Mouse (Mus musculus) left cerebral cortex, postnatal 10 days (tissue): ENCODE measurements around the gene Ftl1. TPM values are rescaled to one million over a fixed set of nuclear protein-coding genes. Genes with fewer than 3 reads are reported as not detected.
"Not testable (repeated sequence)": the region's sequence is repeated elsewhere in the genome, so short reads cannot be mapped to it uniquely, and the experiment has no call there.

Source experiments
- DNase-seq, 2 experiments: peaks; one replicate each; pipeline ENCODE4 v3.0.0; 2021 to 2022; ENCODE audit warnings: low spot score in 2 of 2, mixed read lengths in 1 of 2; ENCODE audit errors: extremely low spot score in 1 of 2
- intact Hi-C: fragments of 180-260 bp; cut with DNase I; formaldehyde crosslinking; loops from one replicate; pipeline ENCODE4 v1.15.1; 2025
- total RNA-seq, 2 experiments: library from RNA; stranded (reverse); gene quantifications; 2 replicates each; pipeline ENCODE4 v1.2.3; 2021

Ftl1 gene
- 100 to 1,000 TPM; 445 to 456 TPM for total RNA-seq

DNA sequence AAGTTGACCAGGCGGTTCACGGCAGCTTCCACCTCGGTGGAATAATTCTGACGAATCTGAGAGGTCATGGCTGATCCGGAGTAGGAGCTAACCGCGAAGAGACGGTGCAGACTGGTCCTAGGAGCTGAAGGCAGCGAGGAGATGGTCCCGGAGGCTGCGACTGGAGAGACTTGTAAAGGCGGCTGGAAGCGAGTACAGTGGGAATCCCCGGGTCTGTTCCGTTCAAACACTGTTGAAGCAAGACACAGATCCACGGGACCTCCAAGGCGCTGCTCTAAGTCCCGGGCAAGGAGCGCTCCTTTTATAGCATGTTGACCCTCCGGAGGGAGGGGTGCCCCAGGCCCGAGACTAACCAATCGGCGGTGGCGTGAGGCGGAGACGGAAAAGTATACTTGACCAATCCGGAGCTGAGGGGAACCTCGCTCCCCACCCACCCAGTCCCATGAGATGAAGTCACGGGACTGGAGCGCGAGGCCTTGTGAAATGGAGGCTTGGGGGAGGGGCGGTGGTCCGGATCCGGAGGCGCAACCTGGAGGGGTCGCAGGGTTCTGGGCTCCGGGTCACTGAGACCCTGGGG is at the start of gene Ftl1:
Gene Ftl1, minus strand, starts transcription at position 321 of the 577 bp plus-strand sequence.
- peak; percentile 98 to 99 for DNase-seq
- intact Hi-C loops: not testable (repeated sequence)

DNA sequence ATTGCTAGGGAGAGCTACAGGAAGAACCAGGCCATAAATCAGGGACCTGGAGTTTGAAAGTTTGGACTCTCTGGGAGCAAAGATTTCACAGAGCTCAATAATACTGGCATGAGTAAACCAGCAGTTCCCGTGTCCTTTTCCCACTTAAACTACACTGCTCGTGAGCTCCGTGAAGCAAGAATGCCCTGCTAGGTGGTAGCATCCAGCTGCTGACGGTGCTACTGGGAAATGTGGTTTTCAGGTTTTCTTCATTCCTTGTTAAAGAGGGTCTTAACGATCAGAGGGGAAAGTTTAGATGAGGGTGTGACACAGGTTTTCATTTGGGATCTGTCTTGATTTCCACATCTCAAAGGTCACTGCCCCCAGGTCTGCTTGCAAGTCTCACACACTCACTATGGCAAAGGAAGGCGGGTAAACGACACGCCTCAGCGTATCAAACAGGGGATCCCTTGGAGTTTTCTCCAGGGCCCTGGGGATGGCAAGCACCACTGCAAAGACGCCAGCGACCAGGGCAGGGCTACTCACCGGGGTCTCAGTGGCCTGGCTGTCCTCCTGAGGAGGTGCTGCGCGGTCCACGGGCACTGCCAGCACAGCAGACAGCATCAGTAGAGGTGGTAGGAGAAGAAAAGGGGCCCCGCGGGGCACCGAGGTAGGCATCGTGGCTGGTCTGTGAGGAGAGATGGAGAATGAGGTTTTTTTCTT is 49.6 kb upstream of the Ftl1 start:
- intact Hi-C loops: no loop called here
- no peak for DNase-seq

DNA sequence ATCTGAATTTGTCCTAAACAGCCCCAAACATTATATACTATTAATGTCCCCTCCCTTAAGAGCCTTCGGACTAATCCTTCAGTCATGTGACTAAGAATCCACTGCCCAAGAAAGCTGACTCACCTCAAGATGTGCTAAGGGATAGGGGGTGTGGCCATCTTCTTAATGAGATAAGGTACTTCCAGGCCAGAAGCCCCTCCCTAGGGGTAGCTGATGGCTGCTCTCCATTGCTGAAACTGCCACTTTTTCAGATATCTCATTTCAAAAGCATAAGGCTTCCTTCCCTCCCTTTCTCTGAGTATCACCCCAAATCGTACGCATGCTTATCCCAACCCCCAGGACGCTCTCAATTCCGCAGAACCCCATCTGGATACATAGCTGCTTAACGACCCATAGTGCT is 48.9 kb upstream of the Ftl1 start:
- intact Hi-C loops: no loop called here
- no peak for DNase-seq

DNA sequence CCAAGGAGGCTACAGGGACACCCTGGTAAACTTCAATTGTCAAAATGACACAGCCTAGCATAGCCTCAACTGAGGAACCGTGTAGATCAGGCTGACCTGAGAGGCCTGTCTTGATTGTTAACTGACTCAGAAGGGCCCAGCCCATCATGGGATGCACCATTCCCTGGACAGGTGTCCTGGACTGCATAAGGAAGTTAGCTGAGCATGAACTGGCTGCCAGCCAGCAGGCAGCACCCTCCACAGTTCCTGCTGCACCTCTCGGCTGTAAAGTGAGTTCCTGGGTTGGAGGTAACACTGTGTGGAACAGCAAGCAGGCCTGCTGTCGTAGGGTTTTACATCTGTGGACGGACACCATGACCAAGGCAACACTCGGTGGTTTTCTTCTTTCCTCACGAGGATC is 47.9 kb upstream of the Ftl1 start:
- no peak for DNase-seq
- intact Hi-C loops: no loop called here

DNA sequence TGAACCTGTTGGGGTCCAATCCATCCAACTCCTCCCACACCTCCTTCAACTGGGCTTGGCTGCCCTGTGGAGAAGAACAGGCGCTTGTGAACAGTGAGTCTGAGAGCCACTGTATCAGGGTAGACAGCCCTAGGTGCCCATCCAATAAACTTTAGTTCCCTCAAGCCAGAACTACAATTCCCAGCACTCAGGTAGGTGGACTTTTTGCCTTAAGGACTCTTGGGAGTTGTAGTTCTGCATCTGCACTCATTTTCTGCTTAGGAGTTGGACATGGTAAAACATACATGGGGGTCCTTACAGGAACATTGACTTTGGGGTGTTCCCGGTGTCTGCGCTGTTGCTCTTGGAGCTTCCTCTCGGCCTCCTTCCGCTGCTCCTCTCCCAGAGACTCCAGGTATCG is 38.7 kb upstream of the Ftl1 start:
- intact Hi-C loops: no loop called here
- DNase-seq: no peak

DNA sequence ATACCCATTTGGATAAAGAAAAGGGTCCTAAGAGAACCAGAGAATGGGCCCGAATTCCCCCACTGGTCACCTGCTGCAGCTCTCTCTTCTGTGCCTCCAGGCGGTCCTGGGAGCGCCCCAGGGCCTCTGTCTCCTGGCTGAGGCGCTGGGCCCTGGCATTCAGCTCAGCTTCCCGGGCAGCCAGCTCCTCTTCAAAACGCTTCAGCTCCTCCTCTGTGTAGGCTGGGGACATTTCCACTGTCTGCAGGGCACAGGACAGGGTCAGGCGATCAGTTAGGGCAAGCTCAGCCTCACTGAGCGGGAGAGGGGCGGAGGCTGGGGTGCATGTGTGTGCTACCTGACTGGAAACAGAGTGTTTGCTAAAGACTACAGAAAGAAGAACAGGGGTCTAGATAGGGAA is 34.9 kb upstream of the Ftl1 start:
- intact Hi-C loops: no loop called here

DNA sequence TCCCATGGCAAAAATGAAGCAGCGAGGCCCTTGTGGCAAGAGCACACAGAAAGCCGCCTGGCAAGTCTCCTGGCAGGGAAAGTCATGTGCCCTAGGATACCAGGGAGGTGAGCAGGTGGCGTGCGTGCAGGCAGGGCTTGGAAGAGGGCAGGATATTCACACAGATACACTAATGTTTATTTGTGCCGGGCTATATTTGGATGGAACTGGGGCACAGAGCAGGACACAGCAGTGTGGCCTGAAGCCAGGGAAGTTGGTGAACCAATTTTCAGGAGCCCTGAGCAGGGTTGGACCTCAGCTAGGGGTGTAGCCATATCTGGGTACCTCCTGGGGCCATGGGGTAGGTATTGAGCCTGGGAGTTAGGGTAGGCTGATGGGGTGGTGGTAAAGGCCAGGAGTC is 33.3 kb upstream of the Ftl1 start:
- intact Hi-C loops: no loop called here
- DNase-seq: peak in 1 of 2 experiments; percentile 15

More for the DNA sequence above, 34.9 kb upstream of the Ftl1 start:
- no peak for DNase-seq

DNA sequence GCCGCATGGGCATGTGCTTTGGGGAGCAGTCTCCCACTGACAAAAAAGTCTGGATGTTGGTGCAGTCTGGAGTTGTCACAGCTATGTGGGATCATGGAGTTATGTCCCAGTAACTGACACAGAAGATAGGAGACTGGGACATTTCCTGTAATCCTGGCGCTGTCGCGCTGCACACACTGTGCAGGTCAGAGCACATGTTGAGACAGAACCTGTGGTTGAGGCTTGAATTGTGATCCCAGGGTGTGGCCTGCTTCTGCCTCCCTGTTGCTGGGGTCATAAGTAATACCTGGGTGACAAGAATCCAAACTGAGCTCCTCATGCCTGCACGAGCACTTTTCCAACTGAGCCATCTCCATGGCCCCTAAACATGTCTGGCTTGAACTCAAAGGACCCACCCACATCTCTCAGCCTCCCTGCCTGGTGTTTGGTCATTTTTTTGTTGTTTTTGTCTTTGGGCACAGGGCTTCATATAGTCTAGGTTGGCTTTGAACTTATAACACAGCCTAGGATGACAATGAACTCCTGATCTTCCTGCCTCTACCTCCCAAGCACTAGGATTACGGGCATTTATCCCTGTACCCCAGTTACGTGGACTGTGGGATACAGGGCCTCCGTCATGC is 32.7 kb upstream of the Ftl1 start:
- intact Hi-C loops: no loop called here
- DNase-seq: no peak

DNA sequence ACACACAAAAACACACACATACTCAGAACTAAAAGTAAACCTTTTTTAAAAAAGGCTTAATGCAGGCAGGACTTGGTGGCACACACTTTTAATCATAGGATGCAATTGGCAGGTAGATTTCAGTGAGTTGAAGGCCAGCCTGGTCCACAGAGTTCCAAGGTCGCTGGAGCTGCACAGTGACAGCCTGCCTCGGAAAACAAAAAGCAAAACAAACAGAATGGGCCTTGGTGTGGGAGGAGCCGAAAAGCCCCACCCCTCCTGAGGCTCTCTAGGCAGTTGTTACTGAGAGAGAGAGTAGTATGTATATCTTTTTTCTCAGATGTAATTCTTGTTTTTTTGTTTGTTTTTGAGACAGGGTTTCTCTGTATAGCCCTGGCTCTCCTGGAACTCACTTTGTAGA is 31.6 kb upstream of the Ftl1 start:
- intact Hi-C loops: no loop called here
- DNase-seq: no peak

DNA sequence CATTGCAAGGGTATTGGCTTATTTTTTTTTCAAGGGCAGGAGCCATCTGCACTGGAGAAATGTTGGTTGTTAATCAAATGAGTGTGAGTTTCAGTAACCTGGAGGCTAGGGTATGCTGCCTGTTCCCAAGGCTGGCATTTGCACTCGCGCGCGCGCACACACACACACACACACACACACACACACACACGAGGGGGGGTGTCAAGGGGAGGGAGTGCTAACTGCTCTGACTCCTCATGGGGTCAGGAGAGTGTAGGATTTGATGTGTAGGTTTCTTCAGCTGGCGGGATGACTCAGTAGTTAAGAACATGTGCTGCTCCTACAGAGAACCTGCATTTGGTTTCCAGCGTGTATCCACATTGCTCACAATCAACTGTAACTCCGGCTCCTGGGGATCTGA is 31.1 kb upstream of the Ftl1 start:
- no peak for DNase-seq
- intact Hi-C loops: no loop called here

DNA sequence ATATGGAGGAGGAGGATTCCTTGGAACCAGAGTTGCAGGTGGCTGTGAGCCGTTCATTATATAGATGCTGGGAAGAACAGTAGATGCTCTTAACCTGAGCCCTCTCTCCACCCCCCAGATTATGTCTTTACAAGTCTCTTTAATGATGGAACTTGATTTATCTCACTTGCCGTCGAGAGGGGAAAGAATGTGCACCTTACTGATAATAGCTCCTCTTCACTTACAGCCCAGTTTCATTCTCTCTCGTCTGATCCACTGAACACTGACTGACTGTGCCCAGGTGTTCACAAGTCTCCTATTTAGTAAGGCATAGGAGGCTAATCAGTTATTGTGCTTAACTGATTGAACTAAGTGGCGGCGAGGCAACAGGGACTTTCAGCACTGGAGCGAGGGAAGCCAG is 29.9 kb upstream of the Ftl1 start:
- intact Hi-C loops: no loop called here
- DNase-seq: no peak

DNA sequence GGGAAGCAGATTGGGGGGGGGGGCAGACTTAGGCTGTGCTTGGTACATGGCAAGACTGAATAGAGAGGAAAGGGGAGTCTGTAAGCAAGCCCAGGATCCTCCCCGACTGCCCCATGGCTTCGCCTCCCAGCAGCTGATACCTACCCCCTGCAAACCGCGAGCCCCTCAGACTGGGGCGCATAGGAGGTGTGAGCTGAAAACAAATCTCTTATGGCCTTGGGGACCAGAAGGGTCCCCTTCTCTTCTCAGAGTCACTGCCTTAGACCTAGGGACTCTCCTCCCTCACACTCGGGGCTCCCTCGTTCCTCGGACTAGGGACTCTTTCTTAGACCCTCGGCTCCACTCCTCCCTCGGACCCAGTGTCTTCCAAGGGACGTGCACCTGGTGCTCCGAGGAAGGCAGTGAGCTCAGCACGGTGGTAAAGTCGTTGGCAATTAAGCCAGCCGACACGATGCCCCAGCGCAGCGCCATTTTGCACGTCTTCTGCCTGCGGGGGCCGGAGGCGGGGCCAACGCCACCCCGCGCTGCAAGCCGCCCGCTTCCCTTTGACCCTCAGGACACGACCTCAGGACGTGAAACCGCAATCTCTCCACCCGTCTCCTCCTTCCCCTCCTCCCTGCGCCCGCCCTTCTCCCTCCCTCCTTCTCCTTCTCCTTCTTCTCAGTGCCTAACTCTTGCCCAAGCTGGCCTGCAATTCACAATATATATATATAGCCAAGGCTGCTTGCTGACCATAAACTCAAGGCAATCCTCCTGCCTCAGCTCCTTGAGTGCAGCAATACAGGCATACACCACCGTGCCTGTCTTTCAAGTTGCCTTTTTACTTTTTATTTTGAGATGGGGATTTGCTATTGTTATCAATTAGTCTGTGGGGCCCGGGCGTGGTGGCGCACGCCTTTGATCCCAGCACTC is 28.9 kb upstream of the Ftl1 start, which contains the start of gene Dhdh:
Gene Dhdh, minus strand, starts transcription at position 513 of the 912 bp plus-strand sequence.
- intact Hi-C loops: no loop called here
- peak in 1 of 2 experiments; percentile 76 for DNase-seq

DNA sequence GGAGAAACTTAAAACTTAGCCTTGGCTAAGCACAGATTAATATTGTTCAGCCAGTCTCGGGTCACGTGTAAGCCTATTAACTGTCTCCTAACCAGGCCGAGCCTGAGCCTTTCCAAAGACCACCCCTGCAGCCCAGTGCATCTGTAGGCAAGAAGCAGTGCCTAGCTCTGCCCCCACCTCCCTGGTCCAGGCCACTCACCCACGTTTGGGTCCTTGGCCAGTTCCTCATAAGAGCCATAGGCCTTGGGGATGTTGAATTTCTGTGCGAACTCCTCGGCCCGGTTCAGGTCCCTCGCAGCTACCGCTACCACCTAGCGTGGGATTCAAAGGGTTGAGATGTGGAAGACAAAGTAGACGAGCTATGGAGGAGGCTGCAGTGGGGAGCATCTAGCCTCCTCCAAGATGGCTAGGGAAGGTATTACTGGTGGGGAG is 28.2 kb upstream of the Ftl1 start:
- intact Hi-C loops: no loop called here
- DNase-seq: no peak

DNA sequence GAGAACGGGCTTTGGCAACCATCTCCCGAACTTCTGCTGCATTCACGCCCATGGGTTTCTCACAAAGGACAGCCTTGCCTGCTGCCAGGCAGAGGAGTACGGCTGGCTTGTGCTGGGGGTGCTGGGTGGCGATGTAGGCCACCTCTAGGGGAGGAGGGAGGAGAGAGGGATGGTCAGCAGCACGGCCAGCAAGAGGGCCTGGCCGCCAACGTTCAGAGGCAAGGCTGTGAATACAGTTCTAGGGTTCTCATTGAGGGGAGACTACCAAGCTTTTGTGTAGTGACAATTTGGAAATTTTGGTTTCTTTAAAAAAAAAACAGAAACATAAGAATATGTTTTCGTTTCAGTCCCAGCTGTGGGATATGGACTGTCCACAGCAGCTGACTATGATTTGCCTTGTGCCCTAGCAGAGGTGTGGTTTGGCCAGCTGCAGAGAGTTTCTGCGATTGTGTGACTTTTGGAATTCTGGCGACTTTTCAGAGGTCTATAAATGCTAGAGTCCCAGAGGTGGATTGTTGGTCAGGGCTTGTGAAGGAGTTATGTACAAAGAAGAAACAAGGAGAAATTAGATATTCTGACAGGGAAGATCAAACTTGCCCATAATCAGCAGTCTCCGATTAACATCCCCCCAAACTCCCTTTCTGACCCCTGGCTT is 27.2 kb upstream of the Ftl1 start, which contains the start of gene Gm45808:
Gene Gm45808, minus strand, starts transcription at position 51 of the 655 bp plus-strand sequence.
- intact Hi-C loops: no loop called here

DNA sequence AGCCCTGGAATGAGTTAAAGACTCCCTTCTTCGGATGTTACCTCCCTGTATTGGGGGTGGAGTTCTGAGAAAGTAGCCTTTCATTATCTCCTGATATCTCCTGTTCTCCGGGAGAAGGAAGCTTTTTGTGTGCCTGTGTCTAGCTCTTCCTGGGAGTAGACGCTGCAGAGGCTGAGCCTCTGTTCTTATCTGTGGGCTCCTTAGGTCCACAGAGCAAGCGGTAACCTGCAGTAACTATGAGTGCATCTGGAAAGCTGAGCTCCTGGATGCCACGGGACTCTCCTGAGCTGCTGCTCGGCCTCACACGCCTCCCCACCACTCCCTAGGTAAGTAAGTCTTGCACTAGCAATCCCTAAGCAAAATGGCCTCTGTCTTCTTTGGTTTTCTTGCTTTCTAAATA is 26.5 kb upstream of the Ftl1 start:
- intact Hi-C loops: no loop called here
- no peak for DNase-seq

More for the DNA sequence above, 27.2 kb upstream of the Ftl1 start, which contains the start of gene Gm45808:
- no peak for DNase-seq

DNA sequence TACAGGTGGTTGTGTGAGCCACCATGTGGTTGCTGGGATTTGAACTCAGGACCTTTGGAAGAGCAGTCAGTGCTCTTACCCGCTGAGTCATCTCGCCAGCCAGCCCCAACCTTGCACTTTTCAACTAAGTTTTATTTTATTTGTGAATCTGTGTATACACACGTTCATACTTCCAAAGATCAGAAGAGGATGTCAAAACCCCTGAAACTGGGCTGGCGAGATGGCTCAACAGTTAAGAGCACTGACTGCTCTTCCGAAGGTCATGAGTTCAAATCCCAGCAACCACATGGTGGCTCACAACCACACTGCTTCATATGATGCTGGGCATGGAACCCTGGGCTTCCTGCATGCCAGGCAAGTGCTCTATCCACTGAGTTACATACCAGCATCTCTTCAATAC is 25.3 kb upstream of the Ftl1 start:
- intact Hi-C loops, DNase-seq: not testable (repeated sequence)

DNA sequence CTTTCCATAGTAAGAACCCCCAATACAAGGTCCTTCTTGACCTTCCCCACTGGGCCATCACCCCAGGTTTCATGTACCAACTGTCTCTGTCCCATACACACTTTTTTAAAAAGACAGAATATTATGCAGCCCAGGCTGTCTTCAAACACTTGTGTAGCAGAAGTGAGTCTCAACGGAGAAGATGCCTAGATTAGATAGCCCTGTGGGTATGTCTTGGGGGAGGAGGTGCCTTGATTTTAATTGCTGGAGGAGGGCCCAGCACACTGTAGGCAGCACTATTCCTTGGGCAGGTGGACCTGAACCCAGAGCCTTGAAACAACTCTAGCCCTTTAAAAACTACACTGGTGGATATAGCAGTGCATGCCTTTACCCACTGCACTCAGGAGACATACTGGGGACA is 22.5 kb upstream of the Ftl1 start:
- intact Hi-C loops: no loop called here

DNA sequence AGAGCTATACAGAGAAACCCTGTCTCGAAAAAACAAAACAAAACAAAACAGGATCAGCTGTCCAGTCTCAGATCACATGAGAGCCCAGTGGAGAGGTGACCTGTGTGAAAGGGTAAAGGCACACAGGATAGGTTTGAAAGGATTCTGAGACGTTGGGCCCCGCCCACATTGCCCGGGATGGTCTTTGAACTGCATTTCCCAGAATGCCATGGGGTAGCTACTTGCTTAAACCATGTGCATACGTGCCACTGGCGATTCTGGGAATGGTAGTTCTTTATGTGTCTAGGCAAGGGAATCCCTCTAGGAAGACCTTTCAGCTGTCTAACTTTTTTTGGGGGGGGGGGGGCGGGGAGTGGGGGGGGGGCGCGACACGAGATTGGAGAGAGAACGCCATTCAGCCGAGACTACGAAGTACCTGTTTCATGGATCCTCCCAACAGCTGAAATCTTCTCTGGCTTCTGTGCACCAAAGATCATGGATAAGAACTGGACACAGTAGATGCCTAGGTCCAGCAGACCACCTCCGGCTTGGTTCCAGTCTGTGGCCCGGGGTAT is 21.8 kb upstream of the Ftl1 start, which contains the start of gene Tulp2:
Gene Tulp2, plus strand, starts transcription at position 504 of the 554 bp plus-strand sequence.
- DNase-seq: peak; percentile 69 to 76
- intact Hi-C loops: no loop called here

More for the DNA sequence above, 22.5 kb upstream of the Ftl1 start:
- no peak for DNase-seq
